Mouse (Mus musculus) stomach, embryonic 16.5 days (tissue): ENCODE measurements around the gene Pimreg. TPM values are rescaled to one million over a fixed set of nuclear protein-coding genes. Genes with fewer than 3 reads are reported as not detected.

Experiments
- ATAC-seq: fragments of 200-750 bp; cut with Nextera tagmentation; 2 replicates; pipeline ENCODE4 v1.8.0; 2017; ENCODE audit warnings: moderate number of reproducible peaks, moderate TSS enrichment; ENCODE audit not compliant: insufficient read depth, low FRiP score
- H3K27ac ChIP-seq: fragments of 300-500 bp; sonication (generic); 2 replicates; pipeline ENCODE4 v1.5.1; 2014; ENCODE audit warnings: low read length
- H3K27me3 ChIP-seq: fragments of 300-500 bp; sonication (generic); 2 replicates; pipeline ENCODE4 v1.6.1; 2014; ENCODE audit warnings: low read length, control low read depth, mixed read lengths; ENCODE audit not compliant: control insufficient read depth, insufficient read depth
- H3K36me3 ChIP-seq: fragments of 300-500 bp; sonication (generic); 2 replicates; pipeline ENCODE4 v1.6.1; 2014; ENCODE audit warnings: low read length; ENCODE audit not compliant: control insufficient read depth, insufficient read depth
- H3K4me1 ChIP-seq: fragments of 300-500 bp; sonication (generic); 2 replicates; pipeline ENCODE4 v1.6.1; 2014; ENCODE audit warnings: low read length, control low read depth, mixed read lengths; ENCODE audit not compliant: control insufficient read depth, insufficient read depth
- H3K4me2 ChIP-seq: fragments of 300-500 bp; sonication (generic); 2 replicates; pipeline ENCODE4 v1.6.1; 2014; ENCODE audit warnings: low read depth, low read length, mixed read lengths
- H3K4me3 ChIP-seq: fragments of 300-500 bp; sonication (generic); replicated peaks from 2 replicates; pipeline ENCODE4 v1.5.1; 2014; ENCODE audit warnings: mild to moderate bottlenecking, low read length
- H3K9ac ChIP-seq: fragments of 300-500 bp; sonication (generic); 2 replicates; pipeline ENCODE4 v1.6.1; 2014; ENCODE audit warnings: low read length
- H3K9me3 ChIP-seq: fragments of 300-500 bp; sonication (generic); replicated peaks from 2 replicates; pipeline ENCODE4 v1.6.1; 2016; ENCODE audit warnings: low read length, control low read depth; ENCODE audit not compliant: control insufficient read depth
- WGBS: fragments of 180-500 bp; shearing (Covaris S2); extraction: QIAGEN DNeasy Blood & Tissue Kit; methylation state at CpG from one replicate; pipeline ENCODE4 v1.1.7; 2014; 5-methylcytosine and 5-hydroxymethylcytosine counted together
- polyA plus RNA-seq: library from polyadenylated mRNA; unstranded; fragments of >200 nt; fragmentation: Nextera tagmentation; extraction: Ambion mirVana; gene quantifications from 2 replicates; pipeline ENCODE4 v1.2.1, GENCODE M21; 2015

Pimreg gene
- polyA plus RNA-seq, 1 experiment from 2014 or later: 76.2 TPM

- H3K9me3 ChIP-seq: no peaks in the 10 kb centered on the region
Observed at GRCm38 (mm10) chr11:72037996-72038395, 3.8 kb upstream of the Pimreg start.

GRCm38 (mm10) chr11:72039599-72040386 is 2.0 kb upstream of the Pimreg start:
- no peaks in the 10 kb centered on the region for H3K27me3 ChIP-seq
- no peak overlapping the region for H3K4me2 ChIP-seq
- no peak overlapping the region for H3K9ac ChIP-seq
- no peaks in the 10 kb centered on the region for H3K9me3 ChIP-seq
- 34% methylated on average over 16 of the region's 16 CpGs for WGBS
- peaks cover 16% of the 10 kb centered on the region for H3K4me1 ChIP-seq
- H3K27ac ChIP-seq: no peak overlapping the region
- H3K36me3 ChIP-seq: 0 out of 2 replicates have a peak, but pooled peaks cover 2% of the 10 kb centered on the region
- no peak overlapping the region for H3K4me3 ChIP-seq
- ATAC-seq: no peak

More at GRCm38 (mm10) chr11:72037996-72038395, 3.8 kb upstream of the Pimreg start:
- ATAC-seq: no peak
- H3K27ac ChIP-seq: no peak overlapping the region
- no peaks in the 10 kb centered on the region for H3K27me3 ChIP-seq
- whole genome bisulfite sequencing: 2% methylated on average over 4 of the region's 4 CpGs
- no peak overlapping the region for H3K9ac ChIP-seq
- H3K36me3 ChIP-seq: no peaks in the 10 kb centered on the region
- no peak overlapping the region for H3K4me3 ChIP-seq
- peaks cover 4% of the 10 kb centered on the region for H3K4me1 ChIP-seq
- no peak overlapping the region for H3K4me2 ChIP-seq

- H3K9me3 ChIP-seq: no peaks in the 10 kb centered on the region
- WGBS: 19% methylated on average over 6 of the region's 6 CpGs
- ATAC-seq: no peak
- peak overlapping the region; percentile 69 for H3K9ac ChIP-seq
- peak overlapping the region; percentile 58; the same call in 1 of the 2 replicates for H3K27ac ChIP-seq
- 0 out of 2 replicates have a peak, but pooled peaks cover 2% of the 10 kb centered on the region for H3K36me3 ChIP-seq
- no peaks in the 10 kb centered on the region for H3K27me3 ChIP-seq
- peak overlapping the region; percentile 65 for H3K4me3 ChIP-seq
- peaks cover 16% of the 10 kb centered on the region for H3K4me1 ChIP-seq
- H3K4me2 ChIP-seq: peak overlapping the region; percentile 87
Observed at GRCm38 (mm10) chr11:72041290-72041767, 503 bp upstream of the Pimreg start.

GRCm38 (mm10) chr11:72042631-72043030 is 799 bp downstream of the Pimreg start:
- Histone ChIP-seq H3K27ac (no peak overlapping the region), H3K4me2 (peak overlapping the region; percentile 87), H3K9ac (peak overlapping the region; percentile 73), H3K4me3 (peak overlapping the region; percentile 65), H3K4me1 (peaks cover 16% of the 10 kb centered on the region), H3K9me3 (no peaks in the 10 kb centered on the region), H3K27me3 (no peaks in the 10 kb centered on the region), H3K36me3 (0 out of 2 replicates have a peak, but pooled peaks cover 2% of the 10 kb centered on the region)
- no peak for ATAC-seq
- 0% methylated on average over 14 of the region's 14 CpGs for WGBS

- WGBS: 82% methylated on average over 3 of the region's 3 CpGs
- Histone ChIP-seq H3K4me3 (no peak overlapping the region), H3K36me3 (0 out of 2 replicates have a peak, but pooled peaks cover 2% of the 10 kb centered on the region), H3K9ac (no peak overlapping the region), H3K27me3 (no peaks in the 10 kb centered on the region), H3K4me2 (no peak overlapping the region), H3K9me3 (no peaks in the 10 kb centered on the region), H3K27ac (no peak overlapping the region), H3K4me1 (peaks cover 16% of the 10 kb centered on the region)
- no peak for ATAC-seq
Observed at GRCm38 (mm10) chr11:72044231-72044630, 2.4 kb downstream of the Pimreg start.

- Histone ChIP-seq H3K4me1 (peaks cover 16% of the 10 kb centered on the region), H3K36me3 (0 out of 2 replicates have a peak, but pooled peaks cover 2% of the 10 kb centered on the region), H3K4me2 (no peak overlapping the region), H3K9me3 (no peaks in the 10 kb centered on the region), H3K4me3 (no peak overlapping the region), H3K9ac (no peak overlapping the region), H3K27me3 (peaks cover 6% of the 10 kb centered on the region), H3K27ac (no peak overlapping the region)
- 72% methylated on average over 6 of the region's 6 CpGs for WGBS
- no peak for ATAC-seq
Observed at GRCm38 (mm10) chr11:72048730-72049129, 6.9 kb downstream of the Pimreg start.

GRCm38 (mm10) chr11:72049171-72049759 is 7.4 kb downstream of the Pimreg start:
- no peaks in the 10 kb centered on the region for H3K9me3 ChIP-seq
- H3K9ac ChIP-seq: no peak overlapping the region
- no peak overlapping the region for H3K4me3 ChIP-seq
- no peak overlapping the region for H3K27ac ChIP-seq
- no peak overlapping the region for H3K4me2 ChIP-seq
- ATAC-seq: no peak
- WGBS: 70% methylated on average over 8 of the region's 8 CpGs
- H3K4me1 ChIP-seq: peaks cover 12% of the 10 kb centered on the region
- 0 out of 2 replicates have a peak, but pooled peaks cover 2% of the 10 kb centered on the region for H3K36me3 ChIP-seq
- H3K27me3 ChIP-seq: peaks cover 10% of the 10 kb centered on the region

- H3K27ac ChIP-seq: no peak overlapping the region
- 20% methylated on average over 14 of the region's 14 CpGs for WGBS
- peaks cover 10% of the 10 kb centered on the region for H3K27me3 ChIP-seq
- ATAC-seq: 0 out of 2 replicates have a peak, but pooled peaks have one; percentile 12
- no peaks in the 10 kb centered on the region for H3K9me3 ChIP-seq
- H3K4me2 ChIP-seq: peak overlapping the region; percentile 96
- peaks cover 12% of the 10 kb centered on the region for H3K4me1 ChIP-seq
- H3K36me3 ChIP-seq: no peaks in the 10 kb centered on the region
- peak overlapping the region; percentile 74 for H3K9ac ChIP-seq
- peak overlapping the region; percentile 55 for H3K4me3 ChIP-seq
Observed at GRCm38 (mm10) chr11:72050168-72050894, 8.5 kb downstream of the Pimreg start.
